Mouse (Mus musculus) MEL (cell line): ENCODE results near the gene Arhgef25. TPM values are rescaled to one million over a fixed set of nuclear protein-coding genes. Genes with fewer than 3 reads are reported as not detected.
A peak's percentile ranks its signal among the peaks of the same experiment; 100 is the strongest.

Experiments
- DNase-seq: peaks from one replicate; pipeline ENCODE4 v3.0.0; 2011; ENCODE audit warnings: low read depth, low spot score
- H3K27ac ChIP-seq: 2 replicates; pipeline ENCODE4 v1.5.1; 2012; ENCODE audit warnings: low read depth, mild to moderate bottlenecking, control low read depth, low read length, moderate library complexity; ENCODE audit not compliant: control insufficient read depth
- H3K27me3 ChIP-seq, 2 experiments: fragments of 150-350 bp in 1 of 2; sonication (generic) in 1 of 2; 2 replicates each; pipeline ENCODE4 v1.6.1; 2012; ENCODE audit warnings: low read length in 2 of 2, mild to moderate bottlenecking in 2 of 2, improper control_type of control experiment in 1 of 2, moderate library complexity in 1 of 2; ENCODE audit not compliant: insufficient read depth in 2 of 2, control insufficient read depth in 1 of 2
- H3K36me3 ChIP-seq, 2 experiments: 2 replicates each; pipeline ENCODE4 v1.6.1; 2012 to 2014; ENCODE audit warnings: low read length in 2 of 2, improper control_type of control experiment in 1 of 2, inconsistent platforms in 1 of 2, mild to moderate bottlenecking in 1 of 2; ENCODE audit not compliant: insufficient read depth in 2 of 2, control insufficient read depth in 1 of 2
- H3K4me1 ChIP-seq, 2 experiments: fragments of 150-350 bp in 1 of 2; sonication (generic) in 1 of 2; 2 replicates each; pipeline ENCODE4 v1.6.1; 2012; ENCODE audit warnings: low read length in 2 of 2, improper control_type of control experiment in 1 of 2, mild to moderate bottlenecking in 1 of 2; ENCODE audit not compliant: insufficient read depth in 2 of 2, control insufficient read depth in 1 of 2
- H3K4me3 ChIP-seq, 2 experiments: fragments of 150-350 bp in 1 of 2; sonication (generic) in 1 of 2; 2 replicates each; pipeline ENCODE4 v1.5.1; 2012; ENCODE audit warnings: low read depth in 2 of 2, low read length in 2 of 2, mild to moderate bottlenecking in 2 of 2, moderate library complexity in 2 of 2, control low read depth in 1 of 2, improper control_type of control experiment in 1 of 2; ENCODE audit not compliant: control insufficient read depth in 1 of 2, insufficient read depth in 1 of 2
- H3K79me2 ChIP-seq: 2 replicates; pipeline ENCODE4 v1.6.1; 2012; ENCODE audit warnings: mild to moderate bottlenecking, low read length, moderate library complexity; ENCODE audit not compliant: control insufficient read depth, poor library complexity, insufficient read depth
- H3K9ac ChIP-seq: 2 replicates; pipeline ENCODE4 v1.6.1; 2012; ENCODE audit warnings: low read depth, mild to moderate bottlenecking, control low read depth, low read length, moderate library complexity; ENCODE audit not compliant: control insufficient read depth, poor library complexity, severe bottlenecking
- H3K9me3 ChIP-seq: fragments of 150-350 bp; sonication (generic); replicated peaks from 2 replicates; pipeline ENCODE4 v1.6.1; 2012; ENCODE audit warnings: mild to moderate bottlenecking, low read length, improper control_type of control experiment, moderate library complexity; ENCODE audit not compliant: insufficient read depth
- BHLHE40 ChIP-seq: IDR thresholded peaks from 2 replicates; pipeline ENCODE4 v1.6.1; 2012; ENCODE audit warnings: low read depth, mild to moderate bottlenecking, inconsistent platforms, low read length, improper control_type of control experiment, borderline replicate concordance
- CHD1 ChIP-seq: IDR thresholded peaks from 2 replicates; pipeline ENCODE4 v1.6.1; 2012; ENCODE audit warnings: low read depth, mild to moderate bottlenecking, inconsistent platforms, low read length, improper control_type of control experiment
- CHD2 ChIP-seq: IDR thresholded peaks from 2 replicates; pipeline ENCODE4 v1.6.1; 2011; ENCODE audit warnings: low read length, improper control_type of control experiment
- CTCF ChIP-seq, 3 experiments: IDR thresholded peaks in 2 of 3; conservative IDR thresholded peaks in 1 of 3; 2 replicates each; pipeline ENCODE4 v1.5.1; 2011 to 2012; ENCODE audit warnings: low read length in 3 of 3, low read depth in 2 of 3, mild to moderate bottlenecking in 2 of 3, improper control_type of control experiment in 1 of 3, inconsistent platforms in 1 of 3, mixed read lengths in 1 of 3, moderate library complexity in 1 of 3; ENCODE audit not compliant: control insufficient read depth in 1 of 3, insufficient read depth in 1 of 3, poor library complexity in 1 of 3, severe bottlenecking in 1 of 3
- E2F4 ChIP-seq: IDR thresholded peaks from 2 replicates; pipeline ENCODE4 v1.6.1; 2011; ENCODE audit warnings: low read depth, low read length, improper control_type of control experiment, borderline replicate concordance
- ELF1 ChIP-seq: IDR thresholded peaks from 2 replicates; pipeline ENCODE4 v1.6.1; 2014; ENCODE audit warnings: low read depth, mild to moderate bottlenecking, inconsistent platforms, low read length, improper control_type of control experiment, moderate library complexity
- ETS1 ChIP-seq: IDR thresholded peaks from 2 replicates; pipeline ENCODE4 v1.6.1; 2012; ENCODE audit warnings: low read depth, mild to moderate bottlenecking, inconsistent platforms, low read length, improper control_type of control experiment, moderate library complexity
- GABPA ChIP-seq: IDR thresholded peaks from 2 replicates; pipeline ENCODE4 v1.6.1; 2012; ENCODE audit warnings: low read depth, mild to moderate bottlenecking, inconsistent platforms, low read length, improper control_type of control experiment, moderate library complexity
- GATA1 ChIP-seq: IDR thresholded peaks from 2 replicates; pipeline ENCODE4 v1.6.1; 2011; ENCODE audit warnings: low read depth, low read length, improper control_type of control experiment
- HCFC1 ChIP-seq: IDR thresholded peaks from 2 replicates; pipeline ENCODE4 v1.6.1; 2012; ENCODE audit warnings: low read depth, mild to moderate bottlenecking, inconsistent platforms, low read length, improper control_type of control experiment, moderate library complexity
- JUND ChIP-seq: IDR thresholded peaks from 2 replicates; pipeline ENCODE4 v1.6.1; 2011; ENCODE audit warnings: low read depth, mild to moderate bottlenecking, improper control_type of control experiment, low read length
- KAT2A ChIP-seq: conservative IDR thresholded peaks from 2 replicates; pipeline ENCODE4 v1.6.1; 2012; ENCODE audit warnings: low read depth, low read length, improper control_type of control experiment, inconsistent platforms
- MAFK ChIP-seq: IDR thresholded peaks from 2 replicates; pipeline ENCODE4 v1.6.1; 2011; ENCODE audit warnings: low read depth, mild to moderate bottlenecking, low read length, improper control_type of control experiment, borderline replicate concordance
- MAX ChIP-seq: IDR thresholded peaks from 2 replicates; pipeline ENCODE4 v1.6.1; 2011; ENCODE audit warnings: low read length, improper control_type of control experiment
- MAZ ChIP-seq: IDR thresholded peaks from 2 replicates; pipeline ENCODE4 v1.6.1; 2012; ENCODE audit warnings: low read depth, mild to moderate bottlenecking, inconsistent platforms, low read length, improper control_type of control experiment
- MXI1 ChIP-seq: IDR thresholded peaks from 2 replicates; pipeline ENCODE4 v1.6.1; 2011; ENCODE audit warnings: mild to moderate bottlenecking, low read depth, low read length, improper control_type of control experiment
- MYB ChIP-seq: IDR thresholded peaks from 2 replicates; pipeline ENCODE4 v1.6.1; 2011; ENCODE audit warnings: mild to moderate bottlenecking, low read depth, low read length, improper control_type of control experiment
- MYC ChIP-seq: IDR thresholded peaks from 2 replicates; pipeline ENCODE4 v1.6.1; 2011; ENCODE audit warnings: low read depth, mild to moderate bottlenecking, low read length, improper control_type of control experiment, moderate library complexity
- NRF1 ChIP-seq: IDR thresholded peaks from 2 replicates; pipeline ENCODE4 v1.6.1; 2014; ENCODE audit warnings: low read depth, mild to moderate bottlenecking, inconsistent platforms, low read length, improper control_type of control experiment, moderate library complexity; ENCODE audit not compliant: poor library complexity, insufficient read depth, severe bottlenecking
- POLR2A ChIP-seq, 2 experiments: IDR thresholded peaks; 2 replicates each; pipeline ENCODE4 v1.6.1; 2011 to 2012; ENCODE audit warnings: low read length in 2 of 2, mild to moderate bottlenecking in 2 of 2, control low read depth in 1 of 2, improper control_type of control experiment in 1 of 2, low read depth in 1 of 2, moderate library complexity in 1 of 2; ENCODE audit not compliant: control insufficient read depth in 1 of 2, insufficient read depth in 1 of 2, poor library complexity in 1 of 2
- POLR2AphosphoS2 ChIP-seq: IDR thresholded peaks from 2 replicates; pipeline ENCODE4 v1.6.1; 2011; ENCODE audit warnings: low read length, improper control_type of control experiment
- POLR2AphosphoS5 ChIP-seq: IDR thresholded peaks from 2 replicates; pipeline ENCODE4 v1.6.1; 2012; ENCODE audit warnings: low read depth, borderline replicate concordance, mild to moderate bottlenecking, inconsistent platforms, low read length, moderate library complexity, mixed read lengths
- RAD21 ChIP-seq: IDR thresholded peaks from 2 replicates; pipeline ENCODE4 v1.6.1; 2011; ENCODE audit warnings: mild to moderate bottlenecking, low read depth, low read length, improper control_type of control experiment
- RCOR1 ChIP-seq: IDR thresholded peaks from 2 replicates; pipeline ENCODE4 v1.6.1; 2012; ENCODE audit warnings: low read depth, mild to moderate bottlenecking, inconsistent platforms, low read length, improper control_type of control experiment
- TAL1 ChIP-seq: IDR thresholded peaks from 2 replicates; pipeline ENCODE4 v1.6.1; 2012; ENCODE audit warnings: mild to moderate bottlenecking, inconsistent platforms, low read length, moderate library complexity, mixed read lengths
- TCF12 ChIP-seq: IDR thresholded peaks from 2 replicates; pipeline ENCODE4 v1.6.1; 2014; ENCODE audit warnings: low read depth, mild to moderate bottlenecking, inconsistent platforms, low read length, improper control_type of control experiment, moderate library complexity
- UBTF ChIP-seq: IDR thresholded peaks from 2 replicates; pipeline ENCODE4 v1.6.1; 2012; ENCODE audit warnings: low read depth, mild to moderate bottlenecking, inconsistent platforms, low read length, improper control_type of control experiment, moderate library complexity, borderline replicate concordance; ENCODE audit not compliant: insufficient read depth
- USF2 ChIP-seq, 2 experiments: IDR thresholded peaks; 2 replicates each; pipeline ENCODE4 v1.6.1; 2011 to 2012; ENCODE audit warnings: improper control_type of control experiment in 2 of 2, low read length in 2 of 2, borderline replicate concordance in 1 of 2, inconsistent platforms in 1 of 2, low read depth in 1 of 2, mild to moderate bottlenecking in 1 of 2; ENCODE audit not compliant: insufficient read depth in 1 of 2
- ZC3H11A ChIP-seq: IDR thresholded peaks from 2 replicates; pipeline ENCODE4 v1.6.1; 2012; ENCODE audit warnings: low read depth, mild to moderate bottlenecking, inconsistent platforms, low read length, improper control_type of control experiment
- ZKSCAN1 ChIP-seq: IDR thresholded peaks from 2 replicates; pipeline ENCODE4 v1.6.1; 2012; ENCODE audit warnings: low read depth, mild to moderate bottlenecking, inconsistent platforms, low read length, improper control_type of control experiment, moderate library complexity
- ZNF384 ChIP-seq: IDR thresholded peaks from 2 replicates; pipeline ENCODE4 v1.6.1; 2012; ENCODE audit warnings: low read depth, mild to moderate bottlenecking, inconsistent platforms, low read length, improper control_type of control experiment
- polyA plus RNA-seq, 2 experiments: library from polyadenylated mRNA; stranded (reverse) in 1 of 2; unstranded in 1 of 2; fragments of >175 nt in 1 of 2; fragments of >200 nt in 1 of 2; gene quantifications; 2 replicates each; pipeline versions ENCODE4 v1.2.1 to v1.2.4; 2012; ENCODE audit warnings: low replicate concordance in 2 of 2, low read depth in 1 of 2; ENCODE audit not compliant: insufficient read length in 2 of 2, insufficient read depth in 1 of 2, missing spikeins in 1 of 2
- total RNA-seq: library from RNA; depleted of rRNA; stranded (reverse); fragments of 300-350 nt; gene quantifications from 2 replicates; pipeline ENCODE4 v1.2.3, GENCODE M21; 2012

Arhgef25 gene
- total and polyA plus RNA-seq, 3 experiments: 16.9 to 44.6 TPM; not detected in 1

DNA sequence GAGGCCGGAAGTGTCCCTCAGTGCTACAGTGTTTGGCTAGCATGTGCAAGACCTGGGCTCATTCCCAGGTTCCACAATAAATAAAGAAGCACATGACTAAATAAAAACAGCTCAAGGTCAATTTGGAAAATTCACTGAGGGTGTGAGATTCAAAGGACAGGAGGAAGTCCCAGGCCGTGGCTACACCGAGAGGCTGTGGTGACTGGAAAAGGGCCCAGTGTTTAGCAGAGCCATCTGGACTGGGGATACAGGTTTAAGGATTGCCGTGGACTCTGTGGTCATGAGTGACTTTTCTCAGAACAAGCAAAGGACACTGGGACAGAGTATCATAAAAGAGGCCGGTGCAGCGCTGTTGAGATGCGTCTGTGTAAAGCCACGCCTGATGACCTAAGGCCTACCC, 23.4 kb upstream of the Arhgef25 start:
- H3K9ac ChIP-seq: no peak overlapping the region
- H3K27ac ChIP-seq: no peak overlapping the region
- H3K79me2 ChIP-seq: peaks cover 27% of the 10 kb centered on the region
- H3K4me3 ChIP-seq: no peak overlapping the region
- H3K36me3 ChIP-seq: peaks cover 0 to 7% of the 10 kb centered on the region in 2 experiments; a peak in 2 of 4 replicates
- H3K27me3 ChIP-seq: no peaks in the 10 kb centered on the region
- no peak for DNase-seq
- TF ChIP-seq TAL1: no peak
- TF ChIP-seq KAT2A: no peak
- TF ChIP-seq GATA1: no peak
- TF ChIP-seq CHD2: no peak
- TF ChIP-seq ZC3H11A: no peak
- TF ChIP-seq MYC: no peak
- no peak for TF ChIP-seq MAX
- H3K9me3 ChIP-seq: no peaks in the 10 kb centered on the region
- H3K4me1 ChIP-seq: peaks cover 2 to 16% of the 10 kb centered on the region in 2 experiments

DNA sequence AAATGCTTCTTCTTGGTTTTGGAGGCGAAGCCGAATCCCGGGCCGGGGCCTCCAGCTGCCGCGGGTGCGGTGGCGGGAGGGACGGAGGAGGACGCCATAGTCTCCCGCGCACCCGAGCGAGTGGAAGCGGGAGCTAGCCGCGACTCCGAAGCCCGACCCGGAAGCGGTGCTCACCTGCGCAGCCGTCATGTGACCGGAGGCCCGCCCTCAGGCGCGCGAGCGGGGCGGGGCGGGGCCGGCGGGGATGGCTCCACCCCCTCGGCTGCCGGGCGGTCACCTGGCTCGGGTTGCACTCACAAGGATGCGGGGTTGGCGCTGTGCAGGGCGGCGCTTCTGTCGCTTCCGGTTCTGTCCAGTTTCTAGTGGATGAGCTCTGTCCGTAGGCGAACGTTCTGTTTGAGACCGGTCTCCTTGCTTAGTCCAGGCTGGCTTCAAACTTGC, 21.6 kb upstream of the Arhgef25 start, which contains the start of gene Pip4k2c:
Gene Pip4k2c, minus strand, starts transcription at position 172 of the 441 bp plus-strand sequence.
- H3K27ac ChIP-seq: peak within 1 kb of the TSS; percentile 46
- DNase-seq: peak; percentile 91
- H3K4me1 ChIP-seq: peaks cover 2 to 16% of the 10 kb centered on the region in 2 experiments
- TF ChIP-seq ZKSCAN1 (no peak), USF2 (IDR thresholded peaks at IDR 0.05; ENCODE audit: borderline replicate concordance in 1 of 2, insufficient read depth in 1 of 2, low read depth in 1 of 2, low read length in 2 of 2) (peak; percentile 47 to 87; a peak in 3 of 4 replicates), MAFK (no peak), MXI1 (peak; percentile 29; the same call in 1 of the 2 replicates), MYC (no peak), ZC3H11A (no peak), E2F4 (no peak), HCFC1 (peak; percentile 76), POLR2A (IDR thresholded peaks at IDR 0.05; ENCODE audit: control insufficient read depth in 1 of 2, insufficient read depth in 1 of 2, low read depth in 1 of 2, low read length in 2 of 2, poor library complexity in 1 of 2) (peak; percentile 52 to 80; a peak in 2 of 4 replicates), ETS1 (no peak), KAT2A (no peak; the same call in 1 of the 2 replicates), CHD2 (no peak), CHD1 (no peak), CTCF (IDR thresholded peaks at IDR 0.05 in 2 of 3, conservative IDR thresholded peaks at IDR 0.05 in 1 of 3; ENCODE audit: control insufficient read depth in 1 of 3, insufficient read depth in 1 of 3, low read depth in 2 of 3, low read length in 3 of 3, poor library complexity in 1 of 3, severe bottlenecking in 1 of 3) (no peak), MAX (peak; percentile 64; the same call in 1 of the 2 replicates), UBTF (no peak), ELF1 (peak; percentile 96), ZNF384 (no peak), POLR2AphosphoS2 (no peak), POLR2AphosphoS5 (no peak), RCOR1 (no peak), RAD21 (no peak), JUND (no peak), TCF12 (no peak; the same call in 1 of the 2 replicates), GABPA (no peak), NRF1 (peak; percentile 66), MYB (no peak), MAZ (no peak), BHLHE40 (no peak)

More for the DNA sequence above, 21.6 kb upstream of the Arhgef25 start, which contains the start of gene Pip4k2c:
- no peaks in the 10 kb centered on the region for H3K27me3 ChIP-seq
- peaks cover 0 to 7% of the 10 kb centered on the region in 2 experiments; a peak in 2 of 4 replicates for H3K36me3 ChIP-seq
- H3K9me3 ChIP-seq: no peaks in the 10 kb centered on the region
- peak within 1 kb of the TSS; percentile 56 to 77 for H3K4me3 ChIP-seq
- H3K79me2 ChIP-seq: peaks cover 27% of the 10 kb centered on the region
- peak within 1 kb of the TSS; percentile 84 for H3K9ac ChIP-seq
